Mouse (Mus musculus): Measurements from ENCODE around the gene Hist1h2bc. TPM values are rescaled to one million over a fixed set of nuclear protein-coding genes. Genes with fewer than 3 reads are reported as not detected.
"Not testable (repeated sequence)": the region's sequence is repeated elsewhere in the genome, so short reads cannot be mapped to it uniquely, and the experiment has no call there.

The Hist1h2bc gene
- polyA plus RNA-seq, 1 experiment from 2014 or later = 22.1 TPM

DNA sequence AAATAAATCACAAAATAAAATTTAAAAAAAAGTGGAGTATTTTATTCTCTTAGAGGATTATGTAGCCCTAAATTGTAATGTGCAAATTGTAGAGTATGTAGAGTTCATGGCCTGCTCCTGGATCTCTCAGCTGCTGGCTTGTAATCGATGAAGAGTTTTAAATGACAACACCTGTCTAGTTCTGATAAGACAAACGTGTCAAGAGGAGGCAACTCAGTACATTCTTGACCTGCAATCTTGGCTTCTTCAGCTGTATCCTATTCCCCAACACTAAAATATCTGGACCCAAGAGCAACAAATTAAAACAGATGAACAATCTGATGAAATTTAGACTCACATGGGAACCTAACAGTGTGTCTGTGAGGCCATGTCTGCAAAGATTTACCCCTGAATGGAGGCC, 5.5 kb downstream of the Hist1h2bc start:
- Histone ChIP-seq H3K9me3 (replicated peaks) (no peaks in the 10 kb centered on the region), H3K4me3 (no peak overlapping the region), H3K27me3 (ENCODE audit: low read depth, poor library complexity, severe bottlenecking) (no peaks in the 10 kb centered on the region), H3K27ac (replicated peaks) (no peak overlapping the region), H3K4me1 (peaks cover 15% of the 10 kb centered on the region), H3K36me3 (no peaks in the 10 kb centered on the region)
- DNase-seq (ENCODE audit: low spot score) = no peak
- WGBS = 90% methylated on average over 2 of the region's 2 CpGs

DNA sequence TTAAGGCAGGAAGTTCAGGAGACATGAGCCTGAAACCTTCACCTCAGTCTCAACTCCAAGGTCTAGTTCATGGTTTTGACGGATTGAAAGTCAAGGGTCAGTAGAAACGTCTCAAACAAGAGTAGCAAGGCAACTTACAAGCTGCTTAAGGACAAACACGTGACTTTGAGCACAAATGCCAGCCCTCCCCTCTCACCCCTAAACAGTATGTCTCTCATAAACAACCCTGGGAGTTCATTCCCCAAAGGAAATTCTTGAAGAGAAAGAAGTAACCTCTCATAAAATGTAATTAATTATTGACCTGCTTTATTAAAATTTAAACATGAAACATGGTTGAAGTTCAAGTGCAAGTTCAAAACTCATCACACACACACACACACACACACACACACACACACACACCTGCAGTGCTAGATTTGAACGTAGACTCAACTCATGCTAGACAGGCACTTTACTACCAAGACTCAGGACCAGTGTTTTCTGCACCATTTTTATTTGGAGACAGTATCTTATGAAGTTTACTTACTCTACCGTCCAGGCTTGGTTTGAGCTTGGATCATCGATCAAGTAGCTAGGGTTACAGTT, 9.9 kb downstream of the Hist1h2bc start:
- Histone ChIP-seq H3K4me1 (peaks cover 20% of the 10 kb centered on the region), H3K4me3 (no peak overlapping the region), H3K27ac (replicated peaks) (0 out of 2 replicates have a peak overlapping the region, but pooled peaks have one; percentile 9), H3K27me3 (ENCODE audit: low read depth, poor library complexity, severe bottlenecking) (no peaks in the 10 kb centered on the region), H3K9me3 (replicated peaks) (no peaks in the 10 kb centered on the region), H3K36me3 (no peaks in the 10 kb centered on the region)
- 83% methylated on average over 6 of the region's 6 CpGs for WGBS
- no peak for DNase-seq (ENCODE audit: low spot score)

GRCm38 (mm10) chr13:23694956-23695355, 11.0 kb downstream of the Hist1h2bc start:
- Histone ChIP-seq H3K9me3 (replicated peaks) (no peaks in the 10 kb centered on the region), H3K27me3 (ENCODE audit: low read depth, poor library complexity, severe bottlenecking) (no peaks in the 10 kb centered on the region), H3K4me3 (no peak overlapping the region), H3K4me1 (peaks cover 24% of the 10 kb centered on the region), H3K36me3 (no peaks in the 10 kb centered on the region), H3K27ac (replicated peaks) (peak overlapping the region; percentile 28; the same call in 1 of the 2 replicates)
- WGBS = 93% methylated on average over 9 of the region's 9 CpGs
- DNase-seq (ENCODE audit: low spot score) = no peak

- 0 out of 2 replicates have a peak within 1 kb of the TSS, but pooled peaks have one; percentile 3 for H3K4me3 ChIP-seq
- no peaks in the 10 kb centered on the region for H3K36me3 ChIP-seq
- DNase-seq (ENCODE audit: low spot score) = no peak
- WGBS = 49% methylated on average over 12 of the region's 13 CpGs
- no peaks in the 10 kb centered on the region for H3K9me3 ChIP-seq (replicated peaks)
- H3K4me1 ChIP-seq = peaks cover 24% of the 10 kb centered on the region
- peak within 1 kb of the TSS; percentile 80 for H3K27ac ChIP-seq (replicated peaks)
- H3K27me3 ChIP-seq (ENCODE audit: low read depth, poor library complexity, severe bottlenecking) = no peaks in the 10 kb centered on the region
These were observed 11.5 kb downstream of the Hist1h2bc start, which contains the start of gene Hist1h1t for GRCm38 (mm10) chr13:23695514-23695913. Gene Hist1h1t, plus strand, starts transcription at chr13:23695814.

GRCm38 (mm10) chr13:23696061-23696474, 12.1 kb downstream of the Hist1h2bc start:
- Histone ChIP-seq H3K9me3 (replicated peaks) (no peaks in the 10 kb centered on the region), H3K27ac (replicated peaks) (peak overlapping the region; percentile 80), H3K4me1 (peaks cover 29% of the 10 kb centered on the region), H3K4me3 (0 out of 2 replicates have a peak overlapping the region, but pooled peaks have one; percentile 3), H3K27me3 (ENCODE audit: low read depth, poor library complexity, severe bottlenecking) (no peaks in the 10 kb centered on the region), H3K36me3 (no peaks in the 10 kb centered on the region)
- WGBS = 68% methylated on average over 15 of the region's 15 CpGs
- no peak for DNase-seq (ENCODE audit: low spot score)

GRCm38 (mm10) chr13:23697491-23698299, 13.7 kb downstream of the Hist1h2bc start:
- 1% methylated on average over 22 of the region's 32 CpGs for WGBS

GRCm38 (mm10) chr13:23698300-23698693, 14.3 kb downstream of the Hist1h2bc start, which contains the start of gene Hist1h4c:
Gene Hist1h4c, minus strand, starts transcription at chr13:23698454.
- Histone ChIP-seq H3K9me3 (replicated peaks) (no peaks in the 10 kb centered on the region), H3K27ac (replicated peaks) (peak within 1 kb of the TSS; percentile 88), H3K27me3 (ENCODE audit: low read depth, poor library complexity, severe bottlenecking) (no peaks in the 10 kb centered on the region), H3K36me3 (no peaks in the 10 kb centered on the region), H3K4me3 (peak within 1 kb of the TSS; percentile 60), H3K4me1 (peaks cover 30% of the 10 kb centered on the region)
- peak; percentile 97 for DNase-seq (ENCODE audit: low spot score)
- 0% methylated on average over 20 of the region's 22 CpGs for WGBS

More at GRCm38 (mm10) chr13:23697491-23698299, 13.7 kb downstream of the Hist1h2bc start:
- H3K36me3 ChIP-seq = no peaks in the 10 kb centered on the region
- DNase-seq (ENCODE audit: low spot score) = peak; percentile 63
- H3K4me1 ChIP-seq = peaks cover 30% of the 10 kb centered on the region
- H3K27me3 ChIP-seq (ENCODE audit: low read depth, poor library complexity, severe bottlenecking) = no peaks in the 10 kb centered on the region
- peak overlapping the region; percentile 88 for H3K27ac ChIP-seq (replicated peaks)
- no peaks in the 10 kb centered on the region for H3K9me3 ChIP-seq (replicated peaks)
- peak overlapping the region; percentile 60 for H3K4me3 ChIP-seq

DNA sequence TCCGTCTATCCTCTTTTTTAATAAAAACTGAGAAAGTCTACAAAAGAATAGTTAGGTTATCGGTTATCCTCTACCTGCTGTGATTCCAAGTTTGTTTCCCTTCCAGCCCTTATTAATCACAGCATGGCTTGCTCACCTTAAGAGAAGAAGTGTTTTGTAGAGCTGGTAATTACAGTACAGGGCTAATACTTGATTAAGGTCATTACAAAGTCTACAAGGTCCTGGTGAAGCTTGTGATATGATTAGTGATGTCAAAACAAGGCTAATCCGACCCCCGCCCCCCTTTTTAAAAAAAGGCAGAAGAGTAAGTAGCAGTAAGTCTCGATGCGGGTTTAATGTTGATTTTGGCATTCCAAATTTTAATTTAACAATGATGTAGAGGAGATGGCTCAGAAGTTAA, 15.0 kb downstream of the Hist1h2bc start:
- Histone ChIP-seq H3K36me3 (no peaks in the 10 kb centered on the region), H3K27me3 (ENCODE audit: low read depth, poor library complexity, severe bottlenecking) (no peaks in the 10 kb centered on the region), H3K4me3 (peak overlapping the region; percentile 60; the same call in 1 of the 2 replicates), H3K9me3 (replicated peaks) (no peaks in the 10 kb centered on the region), H3K27ac (replicated peaks) (peak overlapping the region; percentile 88), H3K4me1 (peaks cover 30% of the 10 kb centered on the region)
- WGBS = 59% methylated on average over 6 of the region's 6 CpGs
- no peak for DNase-seq (ENCODE audit: low spot score)

DNA sequence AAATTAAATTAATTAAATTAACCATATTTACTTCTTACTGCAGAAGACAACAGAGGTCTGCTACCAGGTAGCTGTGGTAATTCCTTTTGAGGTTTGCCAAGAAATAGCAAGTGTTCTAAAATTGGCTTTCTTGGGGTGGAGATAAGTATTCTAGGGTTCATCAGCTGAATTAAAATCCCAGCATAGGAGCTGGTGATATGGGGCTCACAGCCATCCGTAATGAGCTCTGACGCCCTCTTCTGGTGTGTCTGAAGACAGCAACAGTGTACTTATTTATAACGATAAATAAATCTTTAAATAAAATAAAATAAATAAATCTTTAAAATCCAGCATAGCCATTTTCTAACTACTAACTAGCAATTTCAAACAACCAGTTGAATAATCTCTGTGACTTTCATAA, 15.8 kb downstream of the Hist1h2bc start:
- Histone ChIP-seq H3K36me3 (no peaks in the 10 kb centered on the region), H3K27ac (replicated peaks) (peak overlapping the region; percentile 88; the same call in 1 of the 2 replicates), H3K4me3 (no peak overlapping the region), H3K9me3 (replicated peaks) (no peaks in the 10 kb centered on the region), H3K4me1 (peaks cover 30% of the 10 kb centered on the region), H3K27me3 (ENCODE audit: low read depth, poor library complexity, severe bottlenecking) (no peaks in the 10 kb centered on the region)
- DNase-seq (ENCODE audit: low spot score) = no peak
- 70% methylated on average over 3 of the region's 3 CpGs for WGBS

- DNase-seq (ENCODE audit: low spot score) = peak; percentile 75
- Histone ChIP-seq H3K4me3 (no peak overlapping the region), H3K27ac (replicated peaks) (peak overlapping the region; percentile 35), H3K36me3 (no peaks in the 10 kb centered on the region), H3K9me3 (replicated peaks) (no peaks in the 10 kb centered on the region), H3K4me1 (peaks cover 24% of the 10 kb centered on the region), H3K27me3 (ENCODE audit: low read depth, poor library complexity, severe bottlenecking) (no peaks in the 10 kb centered on the region)
- WGBS = 33% methylated on average over 8 of the region's 8 CpGs
These were observed 17.0 kb downstream of the Hist1h2bc start for GRCm38 (mm10) chr13:23700786-23701520.

- Histone ChIP-seq H3K27ac (replicated peaks) (no peak overlapping the region), H3K4me3 (no peak overlapping the region), H3K9me3 (replicated peaks) (no peaks in the 10 kb centered on the region), H3K36me3 (no peaks in the 10 kb centered on the region), H3K4me1 (peaks cover 21% of the 10 kb centered on the region), H3K27me3 (ENCODE audit: low read depth, poor library complexity, severe bottlenecking) (no peaks in the 10 kb centered on the region)
- 85% methylated on average over 4 of the region's 4 CpGs for WGBS
- DNase-seq (ENCODE audit: low spot score) = no peak
These were observed 18.2 kb downstream of the Hist1h2bc start for GRCm38 (mm10) chr13:23702220-23702619.

DNA sequence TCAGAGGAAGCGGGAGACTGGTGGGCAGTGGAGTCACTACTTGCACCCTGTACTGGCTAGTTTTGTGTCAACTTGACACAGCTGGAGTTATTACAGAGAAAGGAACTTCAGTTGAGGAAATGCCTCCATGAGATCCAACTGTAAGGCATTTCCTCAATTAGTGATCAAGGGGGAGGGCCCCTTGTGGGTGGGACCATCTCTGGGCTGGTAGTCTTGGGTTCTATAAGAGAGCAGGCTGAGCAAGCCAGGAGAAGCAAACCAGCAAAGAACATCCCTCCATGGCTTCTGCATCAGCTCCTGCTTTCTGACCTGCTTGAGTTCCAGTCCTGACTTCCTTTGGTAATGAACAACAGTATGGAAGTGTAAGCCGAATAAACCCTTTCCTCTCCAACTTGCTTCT, 18.8 kb downstream of the Hist1h2bc start:
- WGBS = 87% methylated on average over 2 of the region's 2 CpGs
- not testable (repeated sequence) for H3K9me3 ChIP-seq (replicated peaks); H3K36me3 ChIP-seq; H3K27ac ChIP-seq (replicated peaks); H3K27me3 ChIP-seq (ENCODE audit: low read depth, poor library complexity, severe bottlenecking); DNase-seq (ENCODE audit: low spot score); H3K4me3 ChIP-seq
- H3K4me1 ChIP-seq = peaks cover 16% of the 10 kb centered on the region

Measured in midbrain, embryonic 10.5 days (tissue).